In genomic region chr12:21146826-21147225, GRCm38 (mm10) we compare ENCODE assay signal across 19 mouse cellular contexts.
A peak's percentile ranks its signal among the peaks of the same experiment; 100 is the strongest.
DNase-seq lines count a peak whose midpoint lies in the region; ATAC-seq and TF ChIP-seq lines count a peak whose summit lies in the region.
"Had no signal": no experiment of that assay in that cellular context is flagged by ENCODE, and none has a peak within 500 bp of the region (broad histone marks: within the 10 kb centered on the region; RNA-seq: fewer than 3 reads in every experiment).

No protein-coding gene starts in this region.

- no peak overlapping the region for H3K9ac ChIP-seq in embryonic facial prominence, embryonic 11.5 days (replicated peaks; ENCODE audit: low read length)
- no peak overlapping the region for H3K9ac ChIP-seq in stomach, postnatal 0 days (ENCODE audit: low read length)
- H3K9ac ChIP-seq: stomach, embryonic 15.5 days had no signal

- 68% methylated on average over 4 of the region's 4 CpGs for WGBS in kidney, adult 2 months
- WGBS in embryonic facial prominence, embryonic 11.5 days, result 56% methylated on average over 4 of the region's 4 CpGs
- WGBS in stomach, postnatal 0 days, result 53% methylated on average over 4 of the region's 4 CpGs

- H3K27me3 ChIP-seq in kidney, adult 2 months (replicated peaks; ENCODE audit: control insufficient read depth, insufficient read depth, low read length), result no peaks in the 10 kb centered on the region
- H3K27me3 ChIP-seq in embryonic facial prominence, embryonic 11.5 days (ENCODE audit: control insufficient read depth, insufficient read depth, low read length), result no peaks in the 10 kb centered on the region
- no peaks in the 10 kb centered on the region for H3K27me3 ChIP-seq in stomach, postnatal 0 days (ENCODE audit: control insufficient read depth, insufficient read depth, low read length)
- H3K27me3 ChIP-seq: stomach, embryonic 15.5 days had no signal

- H3K9me3 ChIP-seq in embryonic facial prominence, embryonic 11.5 days (replicated peaks; ENCODE audit: control insufficient read depth, low read length), result no peaks in the 10 kb centered on the region
- no peaks in the 10 kb centered on the region for H3K9me3 ChIP-seq in stomach, postnatal 0 days (ENCODE audit: control insufficient read depth, low read length)
- H3K9me3 ChIP-seq: stomach, embryonic 15.5 days had no signal

- TF ChIP-seq EP300 in stomach, postnatal 0 days (optimal IDR thresholded peaks at IDR 0.05), result no peak

- no peak for ATAC-seq in embryonic facial prominence, embryonic 11.5 days (replicated peaks; ENCODE audit: insufficient number of reproducible peaks, low FRiP score, low TSS enrichment, low read depth)
- ATAC-seq in stomach, postnatal 0 days (ENCODE audit: low FRiP score, low TSS enrichment), result no peak
- ATAC-seq: forebrain, embryonic 14.5 days; inflammation-experienced regulatory T-cells, adult 6 months had no signal

- peak; percentile 53 for DNase-seq in embryo, embryonic 10 days (ENCODE audit: low spot score)
- DNase-seq in embryo, embryonic 9.5 days (ENCODE audit: extremely low spot score), result no peak
- peak; percentile 55 for DNase-seq in kidney, adult 2 months
- DNase-seq in kidney, adult 18-20 months, result no peak
- DNase-seq in embryonic facial prominence, embryonic 11.5 days (ENCODE audit: low spot score), result peak; percentile 25
- no peak for DNase-seq in stomach, postnatal 0 days (ENCODE audit: low spot score)
- no peak for DNase-seq in cerebellum, adult 11 months
- DNase-seq: B cell, adult 2 months; kidney, postnatal 10 days; lung, adult 18-20 months; lung, postnatal 36 days; retina, postnatal 1 day; spleen, adult 18-20 months; thymus, postnatal 14 days had no signal

- no peak for TF ChIP-seq CTCF in kidney, adult 2 months (conservative IDR thresholded peaks at IDR 0.05; ENCODE audit: insufficient read depth, insufficient read length, low read depth, low read length)
- no peak for TF ChIP-seq CTCF in stomach, postnatal 0 days (IDR thresholded peaks at IDR 0.05; ENCODE audit: low read depth)

- no peak overlapping the region for H3K4me2 ChIP-seq in embryonic facial prominence, embryonic 11.5 days (ENCODE audit: low read depth, low read length)
- H3K4me2 ChIP-seq in stomach, postnatal 0 days (replicated peaks; ENCODE audit: low read depth), result no peak overlapping the region
- H3K4me2 ChIP-seq: midbrain, embryonic 11.5 days; stomach, embryonic 15.5 days had no signal

- no peak overlapping the region for H3K4me3 ChIP-seq in kidney, adult 2 months (ENCODE audit: insufficient read depth, low read depth, low read length)
- H3K4me3 ChIP-seq in embryonic facial prominence, embryonic 11.5 days (ENCODE audit: low read depth, low read length), result no peak overlapping the region
- no peak overlapping the region for H3K4me3 ChIP-seq in stomach, postnatal 0 days (ENCODE audit: low read depth, low read length)
- H3K4me3 ChIP-seq: myocyte; stomach, embryonic 15.5 days had no signal

- no peak overlapping the region for H3K27ac ChIP-seq in kidney, adult 2 months (ENCODE audit: insufficient read depth, low read depth, low read length)
- H3K27ac ChIP-seq in embryonic facial prominence, embryonic 11.5 days (replicated peaks; ENCODE audit: low read depth, low read length), result no peak overlapping the region
- 0 out of 2 replicates have a peak overlapping the region, but pooled peaks have one; percentile 13 for H3K27ac ChIP-seq in stomach, postnatal 0 days (replicated peaks)
- H3K27ac ChIP-seq: stomach, embryonic 15.5 days had no signal

- TF ChIP-seq POLR2A in kidney, adult 2 months (IDR thresholded peaks at IDR 0.05; ENCODE audit: low read depth, low read length), result no peak

- H3K36me3 ChIP-seq in kidney, adult 2 months (ENCODE audit: control insufficient read depth, insufficient read depth, low read length), result no peaks in the 10 kb centered on the region
- no peaks in the 10 kb centered on the region for H3K36me3 ChIP-seq in embryonic facial prominence, embryonic 11.5 days (replicated peaks; ENCODE audit: control insufficient read depth, insufficient read depth, low read depth, low read length)
- no peaks in the 10 kb centered on the region for H3K36me3 ChIP-seq in stomach, postnatal 0 days (ENCODE audit: control insufficient read depth, insufficient read depth, low read length)
- H3K36me3 ChIP-seq: stomach, embryonic 15.5 days had no signal

- H3K4me1 ChIP-seq in kidney, adult 2 months (ENCODE audit: control insufficient read depth, insufficient read depth, low read length), result peaks cover 2% of the 10 kb centered on the region; the same call in 1 of the 2 replicates
- H3K4me1 ChIP-seq in embryonic facial prominence, embryonic 11.5 days (ENCODE audit: control insufficient read depth, insufficient read depth, low read length), result no peaks in the 10 kb centered on the region
- H3K4me1 ChIP-seq in stomach, postnatal 0 days (replicated peaks; ENCODE audit: control insufficient read depth, insufficient read depth), result peaks cover 3% of the 10 kb centered on the region; the same call in 1 of the 2 replicates
- H3K4me1 ChIP-seq: stomach, embryonic 15.5 days had no signal

Comparison
In these comparisons a context has a peak if more than half of its experiments do, and no peak if none do; other contexts are left out.
1. DNase-seq: peak in embryo, embryonic 10 days (single experiment), kidney, adult 2 months (single experiment) and embryonic facial prominence, embryonic 11.5 days (single experiment); none in embryo, embryonic 9.5 days (single experiment), kidney, adult 18-20 months (single experiment), stomach, postnatal 0 days (single experiment) and cerebellum, adult 11 months (single experiment).